Mouse (Mus musculus) brain, embryonic 14.5 days (tissue): ENCODE measurements around the gene Dnaja1.

Source experiments
- CTCF ChIP-seq: fragments of 200-500 bp; IDR thresholded peaks from 2 replicates; pipeline ENCODE4 v1.5.1; 2012; ENCODE audit warnings: inconsistent platforms, mild to moderate bottlenecking, moderate library complexity, borderline replicate concordance; ENCODE audit not compliant: insufficient read depth, insufficient read length; ENCODE audit errors: extremely low read depth
- POLR2A ChIP-seq: fragments of 200-500 bp; IDR thresholded peaks from 2 replicates; pipeline ENCODE4 v1.6.1; 2012; ENCODE audit warnings: mild to moderate bottlenecking, inconsistent platforms, borderline replicate concordance; ENCODE audit not compliant: poor library complexity, insufficient read depth, insufficient read length, severe bottlenecking; ENCODE audit errors: extremely low read depth

DNA sequence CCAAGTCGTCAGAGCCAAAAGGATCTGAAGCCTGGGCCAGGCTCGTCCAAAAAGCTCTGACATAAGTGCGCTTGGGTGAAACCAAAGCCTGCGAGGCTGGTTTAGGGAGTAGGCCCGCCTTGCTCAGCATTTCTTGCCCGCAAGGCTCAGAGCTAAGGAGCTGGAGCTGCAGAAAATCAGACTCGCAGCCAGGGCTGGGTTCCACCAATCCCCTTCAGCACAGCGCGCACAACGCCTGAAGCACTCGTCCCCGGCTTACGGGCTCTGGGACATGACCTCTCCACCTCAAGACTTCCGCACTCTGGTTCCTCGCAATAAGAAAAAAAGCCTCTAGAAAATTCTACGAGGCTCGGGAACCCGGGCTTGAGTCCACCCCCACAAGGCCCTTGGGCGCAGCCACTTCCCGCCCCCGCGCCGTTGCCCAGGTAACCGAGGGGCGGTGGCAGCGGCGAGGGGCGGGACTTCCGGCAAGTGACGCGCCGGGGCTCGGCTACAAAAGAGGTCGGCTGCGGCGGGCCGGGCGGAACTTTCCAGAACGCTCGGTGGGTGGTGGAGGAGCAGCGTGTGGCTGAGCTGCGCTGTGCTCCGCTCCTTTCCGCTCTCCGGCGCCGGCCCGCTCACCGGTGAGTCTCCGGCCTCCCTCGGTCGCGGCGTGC is at the start of gene Dnaja1:
- TF ChIP-seq CTCF (no peak), POLR2A (peak; percentile 90)
